Mouse (Mus musculus) spleen, adult 2 months (tissue): Measurements from ENCODE around the gene Slc16a10.

Experiments used
- CTCF ChIP-seq: fragments of 200-500 bp; IDR thresholded peaks from 2 replicates; pipeline ENCODE4 v1.5.1; 2011; ENCODE audit warnings: mild to moderate bottlenecking, inconsistent platforms; ENCODE audit not compliant: insufficient read depth, insufficient read length, insufficient replicate concordance; ENCODE audit errors: extremely low read depth
- POLR2A ChIP-seq: fragments of 200-500 bp; IDR thresholded peaks from 2 replicates; pipeline ENCODE4 v1.6.1; 2011; ENCODE audit warnings: low read depth, low read length, inconsistent platforms

DNA sequence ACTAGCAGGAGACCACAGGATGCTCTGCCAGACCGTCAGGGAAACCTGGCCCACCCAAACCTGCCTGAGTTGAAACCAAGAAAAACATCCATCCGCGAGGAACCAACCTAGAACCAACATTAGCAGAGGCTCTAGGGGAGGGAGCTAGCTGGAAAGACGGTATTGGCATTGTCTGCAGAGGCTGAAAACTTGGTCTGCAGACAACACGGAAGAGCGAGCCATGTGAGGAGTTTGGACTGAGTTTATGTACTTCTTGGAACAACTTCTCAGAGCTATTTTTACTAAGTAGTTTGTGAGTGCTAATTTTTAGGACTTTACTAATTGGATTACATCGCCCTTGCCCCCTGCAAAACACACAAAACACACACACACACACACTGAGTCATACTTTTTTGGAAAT, 59.4 kb downstream of the Slc16a10 start:
- TF ChIP-seq POLR2A (no peak), CTCF (no peak)
